26 mouse cellular contexts compared by ENCODE assay signal in genomic region chr13:6624604-6625003, GRCm38 (mm10). TPM values are rescaled to one million over a fixed set of nuclear protein-coding genes. Genes with fewer than 3 reads are reported as not detected.
A peak's percentile ranks its signal among the peaks of the same experiment; 100 is the strongest.
DNase-seq lines count a peak whose midpoint lies in the region; ATAC-seq and TF ChIP-seq lines count a peak whose summit lies in the region.
"Had no signal": no experiment of that assay in that cellular context is flagged by ENCODE, and none has a peak within 500 bp of the region (broad histone marks: within the 10 kb centered on the region; RNA-seq: fewer than 3 reads in every experiment).

No protein-coding gene starts in this region.

- H3K9me3 ChIP-seq in midbrain, embryonic 13.5 days: no peaks in the 10 kb centered on the region
- H3K9me3 ChIP-seq: embryonic facial prominence, embryonic 10.5 days; G1E; heart, embryonic 15.5 days; hindbrain, embryonic 15.5 days; intestine, embryonic 15.5 days; stomach, embryonic 15.5 days had no signal

- no peak overlapping the region for H3K4me2 ChIP-seq in midbrain, embryonic 13.5 days (replicated peaks)
- H3K4me2 ChIP-seq: heart, embryonic 15.5 days; hindbrain, embryonic 15.5 days; intestine, embryonic 15.5 days; stomach, embryonic 15.5 days had no signal

- no peaks in the 10 kb centered on the region for H3K36me3 ChIP-seq in C2C12 (ENCODE audit: control insufficient read depth, insufficient read depth)
- 0 out of 2 replicates have a peak, but pooled peaks cover 3% of the 10 kb centered on the region for H3K36me3 ChIP-seq in midbrain, embryonic 13.5 days
- H3K36me3 ChIP-seq: embryonic facial prominence, embryonic 10.5 days; intestine, embryonic 15.5 days; stomach, embryonic 15.5 days had no signal

- H3K27ac ChIP-seq in bone marrow macrophage, adult 2 months (ENCODE audit: insufficient read depth, low read depth, low read length): peak overlapping the region; percentile 23; the same call in 1 of the 2 replicates
- no peak overlapping the region for H3K27ac ChIP-seq in midbrain, embryonic 13.5 days
- H3K27ac ChIP-seq: embryonic facial prominence, embryonic 10.5 days; heart, embryonic 15.5 days; hindbrain, embryonic 15.5 days; intestine, embryonic 15.5 days; stomach, embryonic 15.5 days had no signal

- TF ChIP-seq CTCF in C2C12 (IDR thresholded peaks at IDR 0.05; ENCODE audit: control insufficient read depth, insufficient read depth, insufficient read length): no peak
- no peak for TF ChIP-seq CTCF in bone marrow macrophage, adult 2 months (IDR thresholded peaks at IDR 0.05; ENCODE audit: low read depth, low read length)

- no peak overlapping the region for H3ac ChIP-seq in C2C12 (ENCODE audit: control insufficient read depth, insufficient read length, low read depth)

- no peak overlapping the region for H3K9ac ChIP-seq in midbrain, embryonic 13.5 days (replicated peaks)
- H3K9ac ChIP-seq: forebrain, postnatal 0 days; heart, embryonic 15.5 days; hindbrain, embryonic 15.5 days; intestine, embryonic 15.5 days; liver, postnatal 0 days; stomach, embryonic 15.5 days had no signal

- TF ChIP-seq POLR2A in bone marrow macrophage, adult 2 months (IDR thresholded peaks at IDR 0.05; ENCODE audit: borderline replicate concordance, low read depth, low read length): no peak

- no peaks in the 10 kb centered on the region for H3K79me3 ChIP-seq in C2C12 (ENCODE audit: low read depth)

- ATAC-seq in cerebellum, adult (ENCODE audit: insufficient number of reproducible peaks, low FRiP score, low TSS enrichment): no peak
- ATAC-seq in megakaryocyte-erythroid progenitor cell, adult 5-6 weeks (replicated peaks; ENCODE audit: low FRiP score, low TSS enrichment, poor library complexity, severe bottlenecking): peak; percentile 60
- ATAC-seq in midbrain, embryonic 13.5 days: no peak
- ATAC-seq: forebrain, postnatal 0 days; intestine, embryonic 15.5 days; liver, postnatal 0 days; midbrain, embryonic 16.5 days had no signal

- no peak overlapping the region for H3K4me3 ChIP-seq in C2C12 (ENCODE audit: insufficient read depth, poor library complexity, severe bottlenecking)
- H3K4me3 ChIP-seq in bone marrow macrophage, adult 2 months (ENCODE audit: insufficient read depth, low read length): no peak overlapping the region
- H3K4me3 ChIP-seq in midbrain, embryonic 13.5 days (replicated peaks): no peak overlapping the region
- H3K4me3 ChIP-seq: embryonic facial prominence, embryonic 10.5 days; heart, embryonic 15.5 days; hindbrain, embryonic 15.5 days; intestine, embryonic 15.5 days; stomach, embryonic 15.5 days had no signal

- H3K79me2 ChIP-seq in C2C12 (ENCODE audit: control insufficient read depth, insufficient read depth): no peaks in the 10 kb centered on the region

- no peaks in the 10 kb centered on the region for H3K27me3 ChIP-seq in C2C12 (ENCODE audit: control insufficient read depth, insufficient read depth, insufficient read length)
- no peaks in the 10 kb centered on the region for H3K27me3 ChIP-seq in midbrain, embryonic 13.5 days
- H3K27me3 ChIP-seq: heart, embryonic 15.5 days; hindbrain, embryonic 15.5 days; intestine, embryonic 15.5 days; stomach, embryonic 15.5 days had no signal

- H3K4me1 ChIP-seq in bone marrow macrophage, adult 2 months (ENCODE audit: control insufficient read depth, insufficient read depth, low read length): peaks cover 43% of the 10 kb centered on the region
- no peaks in the 10 kb centered on the region for H3K4me1 ChIP-seq in midbrain, embryonic 13.5 days (replicated peaks)
- H3K4me1 ChIP-seq: hindbrain, embryonic 15.5 days; intestine, embryonic 15.5 days; stomach, embryonic 15.5 days had no signal

- peak; percentile 57 to 66 for DNase-seq in cerebellum, postnatal 10 days
- no peak for DNase-seq in testis, postnatal 14 days (ENCODE audit: low spot score)
- no peak for DNase-seq in adrenal gland, adult 18-20 months (ENCODE audit: low spot score in 2 of 2)
- DNase-seq: adrenal gland, postnatal 36 days; forebrain, postnatal 0 days; gastrocnemius, postnatal 14 days; heart, postnatal 36 days; kidney, adult 8-10 months; kidney, postnatal 10 days; liver, postnatal 0 days; lung, postnatal 10 days; right cerebral cortex, adult 18-20 months; right cerebral cortex, postnatal 4 days; thymus, adult 2 months had no signal

- 83% methylated on average over 2 of the region's 2 CpGs for WGBS in midbrain, embryonic 13.5 days

TF ChIP-seq in C2C12, 6 proteins besides CTCF, POLR2A, EP300 and RAD21:
- TF ChIP-seq CEBPB (IDR thresholded peaks at IDR 0.05; ENCODE audit: low read depth) (no peak), USF1 (IDR thresholded peaks at IDR 0.05; ENCODE audit: low read depth) (peak; percentile 71)
TF ChIP-seq in C2C12: peak in this region for 1.

RNA-seq across cellular contexts. Expression of gene Pfkp, which starts 24.0 kb away (rescaled TPM):
- 38.7 TPM for polyA plus RNA-seq in C2C12 (2012; fragmentation: generic; extraction: Trizol)
- 35.8 and 49.3 TPM in 2 replicates for polyA plus RNA-seq in bone marrow macrophage, adult 2 months (2012; ENCODE audit: insufficient read depth, insufficient read length, missing spikeins)
- 5.7 and 6.2 TPM in 2 replicates for total RNA-seq in megakaryocyte-erythroid progenitor cell, adult 5-6 weeks (2014; fragmentation: Nextera tagmentation)
- total RNA-seq in megakaryocyte-erythroid progenitor cell, adult 5-6 weeks (2017): 16.6 and 31.5 TPM in 2 replicates
- polyA plus RNA-seq in midbrain, embryonic 13.5 days (2015; fragmentation: Nextera tagmentation; extraction: Ambion mirVana): 135 and 141 TPM in 2 replicates
- 100 to 1,000 TPM in 1 of 2 experiments, 10 to 100 TPM in 1; 96.3 to 122 TPM for total RNA-seq in adrenal gland, adult 18-20 months (2021)

Comparison
In these comparisons a context has a peak if more than half of its experiments do, and no peak if none do; other contexts are left out.
1. DNase-seq: peak in cerebellum, postnatal 10 days (2 of 2); none in testis, postnatal 14 days (single experiment) and adrenal gland, adult 18-20 months (0 of 2).